In genomic region chr9:110053305-110054079, GRCm38 (mm10) we compare ENCODE assay signal across 8 mouse cellular contexts.
DNase-seq lines count a peak whose midpoint lies in the region; ATAC-seq lines count a peak whose summit lies in the region.

No protein-coding gene starts in this region.

- peak; percentile 80 for ATAC-seq in forebrain, embryonic 15.5 days (replicated peaks)
- ATAC-seq in hindbrain, embryonic 13.5 days (ENCODE audit: low FRiP score): peak; percentile 83
- ATAC-seq in midbrain, embryonic 13.5 days: peak; percentile 89

- peak overlapping the region; percentile 62 for H3K9ac ChIP-seq in forebrain, embryonic 15.5 days (replicated peaks)
- peak overlapping the region; percentile 81 for H3K9ac ChIP-seq in hindbrain, embryonic 13.5 days
- peak overlapping the region; percentile 73 for H3K9ac ChIP-seq in midbrain, embryonic 13.5 days (replicated peaks)

- no peaks in the 10 kb centered on the region for H3K9me3 ChIP-seq in forebrain, embryonic 15.5 days
- H3K9me3 ChIP-seq in hindbrain, embryonic 13.5 days: no peaks in the 10 kb centered on the region
- H3K9me3 ChIP-seq in midbrain, embryonic 13.5 days: no peaks in the 10 kb centered on the region

- H3K36me3 ChIP-seq in forebrain, embryonic 15.5 days: no peaks in the 10 kb centered on the region
- H3K36me3 ChIP-seq in hindbrain, embryonic 13.5 days: no peaks in the 10 kb centered on the region
- H3K36me3 ChIP-seq in midbrain, embryonic 13.5 days: no peaks in the 10 kb centered on the region

- no peaks in the 10 kb centered on the region for H3K27me3 ChIP-seq in forebrain, embryonic 15.5 days
- H3K27me3 ChIP-seq in hindbrain, embryonic 13.5 days: no peaks in the 10 kb centered on the region
- no peaks in the 10 kb centered on the region for H3K27me3 ChIP-seq in midbrain, embryonic 13.5 days

- peak overlapping the region; percentile 87 for H3K27ac ChIP-seq in forebrain, embryonic 15.5 days (replicated peaks)
- H3K27ac ChIP-seq in hindbrain, embryonic 13.5 days: peak overlapping the region; percentile 97
- peak overlapping the region; percentile 92 for H3K27ac ChIP-seq in midbrain, embryonic 13.5 days

- peak overlapping the region; percentile 57 for H3K4me2 ChIP-seq in forebrain, embryonic 15.5 days (replicated peaks)
- peak overlapping the region; percentile 79 for H3K4me2 ChIP-seq in hindbrain, embryonic 13.5 days
- H3K4me2 ChIP-seq in midbrain, embryonic 13.5 days (replicated peaks): peak overlapping the region; percentile 68

- peak overlapping the region; percentile 45 for H3K4me3 ChIP-seq in forebrain, embryonic 15.5 days
- H3K4me3 ChIP-seq in hindbrain, embryonic 13.5 days: peak overlapping the region; percentile 48
- peak overlapping the region; percentile 44 for H3K4me3 ChIP-seq in midbrain, embryonic 13.5 days (replicated peaks)

- peaks cover 54% of the 10 kb centered on the region for H3K4me1 ChIP-seq in forebrain, embryonic 15.5 days
- H3K4me1 ChIP-seq in hindbrain, embryonic 13.5 days (replicated peaks): peaks cover 67% of the 10 kb centered on the region
- H3K4me1 ChIP-seq in midbrain, embryonic 13.5 days (replicated peaks): peaks cover 71% of the 10 kb centered on the region

- 15% methylated on average over 8 of the region's 8 CpGs for WGBS in forebrain, embryonic 15.5 days
- WGBS in hindbrain, embryonic 13.5 days: 11% methylated on average over 8 of the region's 8 CpGs
- WGBS in midbrain, embryonic 13.5 days: 17% methylated on average over 8 of the region's 8 CpGs

- DNase-seq in right cerebral cortex, adult 18-20 months: peak; percentile 62
- no peak for DNase-seq in right cerebral cortex, postnatal 14 days
- DNase-seq in T-cell, adult 2 months (ENCODE audit: low spot score): no peak
- no peak for DNase-seq in thymus, postnatal 10 days (ENCODE audit: low spot score in 2 of 2)
- no peak for DNase-seq in testis, postnatal 10 days (ENCODE audit: low spot score)
